Mouse (Mus musculus) left cerebral cortex, postnatal 36 days (tissue): ENCODE measurements around the gene Clstn1. TPM values are rescaled to one million over a fixed set of nuclear protein-coding genes. Genes with fewer than 3 reads are reported as not detected.

Source experiments
- DNase-seq, 2 experiments: peaks; one replicate each; pipeline ENCODE4 v3.0.0; 2021 to 2022; ENCODE audit warnings: low spot score in 2 of 2, mixed read lengths in 1 of 2
- intact Hi-C: fragments of 180-260 bp; cut with DNase I; formaldehyde crosslinking; loops from one replicate; pipeline ENCODE4 v1.15.1; 2025
- total RNA-seq, 2 experiments: library from RNA; stranded (reverse); gene quantifications; 2 replicates each; pipeline ENCODE4 v1.2.3; 2021

Clstn1 gene
- total RNA-seq, 2 experiments from 2014 or later, result 1,328 to 1,609 TPM

GRCm38 (mm10) chr4:149660598-149660997 lies 74.3 kb downstream of the Clstn1 start:
- no peak for DNase-seq
- intact Hi-C loops, result no loop called here

- DNase-seq, result no peak
- intact Hi-C loops, result no loop called here
Measured at GRCm38 (mm10) chr4:149661967-149662589, 75.8 kb downstream of the Clstn1 start.

GRCm38 (mm10) chr4:149663849-149664503 lies 77.7 kb downstream of the Clstn1 start:
- no peak for DNase-seq
- intact Hi-C loops, result no loop called here

- intact Hi-C loops, result no loop called here
- DNase-seq, result no peak
Measured at GRCm38 (mm10) chr4:149665016-149665691, 78.9 kb downstream of the Clstn1 start.

GRCm38 (mm10) chr4:149665692-149666090 lies 79.4 kb downstream of the Clstn1 start:
- intact Hi-C loops, result no loop called here
- no peak for DNase-seq

GRCm38 (mm10) chr4:149671175-149671574 lies 84.9 kb downstream of the Clstn1 start:
- no peak for DNase-seq
- intact Hi-C loops, result no loop called here

- no peak for DNase-seq
- intact Hi-C loops, result no loop called here
Measured at GRCm38 (mm10) chr4:149672747-149673146, 86.5 kb downstream of the Clstn1 start.

GRCm38 (mm10) chr4:149674814-149675377 lies 88.6 kb downstream of the Clstn1 start:
- DNase-seq, result no peak
- intact Hi-C loops, result no loop called here

- intact Hi-C loops, result no loop called here
- DNase-seq, result peak; percentile 60 to 76
Measured at GRCm38 (mm10) chr4:149675378-149676261, 89.4 kb downstream of the Clstn1 start.

- intact Hi-C loops, result no loop called here
- DNase-seq, result no peak
Measured at GRCm38 (mm10) chr4:149678006-149678405, 91.7 kb downstream of the Clstn1 start.

- DNase-seq, result no peak
Measured at GRCm38 (mm10) chr4:149679056-149679770, 92.9 kb downstream of the Clstn1 start.

GRCm38 (mm10) chr4:149683875-149684274 lies 97.6 kb downstream of the Clstn1 start:
- intact Hi-C loops, result no loop called here
- no peak for DNase-seq

More at GRCm38 (mm10) chr4:149679056-149679770, 92.9 kb downstream of the Clstn1 start:
- intact Hi-C loops, result no loop called here

GRCm38 (mm10) chr4:149684841-149685623 lies 98.8 kb downstream of the Clstn1 start:
- intact Hi-C loops, result no loop called here
- no peak for DNase-seq

GRCm38 (mm10) chr4:149688861-149689260 lies 102.6 kb downstream of the Clstn1 start:
- DNase-seq, result no peak
- intact Hi-C loops, result no loop called here

- intact Hi-C loops, result no loop called here
Measured at GRCm38 (mm10) chr4:149689822-149690700, 103.8 kb downstream of the Clstn1 start.

GRCm38 (mm10) chr4:149690828-149691280 lies 104.6 kb downstream of the Clstn1 start:
- intact Hi-C loops, result no loop called here
- DNase-seq, result no peak

More at GRCm38 (mm10) chr4:149689822-149690700, 103.8 kb downstream of the Clstn1 start:
- DNase-seq, result no peak

GRCm38 (mm10) chr4:149691368-149691767 lies 105.1 kb downstream of the Clstn1 start:
- intact Hi-C loops, result no loop called here
- DNase-seq, result no peak
